Mouse (Mus musculus) skeletal muscle tissue, postnatal 0 days (tissue): ENCODE measurements around the gene Bmper. TPM values are rescaled to one million over a fixed set of nuclear protein-coding genes. Genes with fewer than 3 reads are reported as not detected.

Experiments
- polyA plus RNA-seq: library from polyadenylated mRNA; unstranded; fragments of >200 nt; fragmentation: Nextera tagmentation; extraction: Ambion mirVana; gene quantifications from 2 replicates; pipeline ENCODE4 v1.2.1, GENCODE M21; 2015

Bmper gene
- 4.6 and 5.5 TPM in 2 replicates for polyA plus RNA-seq

DNA sequence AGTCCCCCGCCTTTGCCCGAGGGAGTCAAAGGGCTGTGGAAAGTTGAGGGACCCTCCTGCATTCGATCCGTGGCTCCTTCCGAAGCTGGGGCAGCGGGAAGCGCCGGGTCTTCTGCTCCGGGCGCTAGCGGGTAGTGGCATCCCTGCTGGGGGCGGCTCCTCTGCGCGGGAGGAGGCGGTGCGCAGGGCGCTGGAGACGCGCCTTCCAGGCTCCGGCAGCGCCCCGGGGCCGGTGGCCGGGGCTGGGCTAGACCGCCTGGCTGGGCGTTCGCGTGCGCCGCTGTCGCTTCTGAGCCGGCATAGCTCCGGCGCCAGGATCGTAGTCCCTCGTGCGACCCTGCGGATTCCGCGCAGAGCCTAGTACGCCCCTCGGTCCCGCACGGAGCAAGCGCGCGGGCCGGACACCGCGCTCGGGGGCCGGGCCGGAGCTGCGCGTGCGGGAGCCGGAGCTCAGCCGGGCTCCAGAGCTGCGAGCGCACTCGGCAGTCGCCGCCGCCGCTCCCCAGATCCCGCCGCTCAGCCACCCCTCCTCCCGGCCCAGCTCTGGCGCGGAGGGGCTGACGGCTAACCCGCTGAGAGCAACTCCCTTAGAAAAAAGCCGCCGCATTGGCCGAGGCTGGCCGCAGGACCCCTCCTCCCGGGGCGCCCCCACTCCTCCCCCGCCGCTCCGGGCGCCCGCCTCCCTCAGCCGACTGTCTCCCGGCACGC is at the start of gene Bmper:
Gene Bmper (plus strand): TSS at position 236 of the 708 bp plus-strand sequence.

